Mouse (Mus musculus): ENCODE measurements around the gene Vmn2r73. TPM values are rescaled to one million over a fixed set of nuclear protein-coding genes. Genes with fewer than 3 reads are reported as not detected.
"Not testable (repeated sequence)": the region's sequence is repeated elsewhere in the genome, so short reads cannot be mapped to it uniquely, and the experiment has no call there.

The Vmn2r73 gene
- not detected in 2 replicates for polyA plus RNA-seq (2016; fragmentation: Nextera tagmentation; extraction: Ambion mirVana)

DNA sequence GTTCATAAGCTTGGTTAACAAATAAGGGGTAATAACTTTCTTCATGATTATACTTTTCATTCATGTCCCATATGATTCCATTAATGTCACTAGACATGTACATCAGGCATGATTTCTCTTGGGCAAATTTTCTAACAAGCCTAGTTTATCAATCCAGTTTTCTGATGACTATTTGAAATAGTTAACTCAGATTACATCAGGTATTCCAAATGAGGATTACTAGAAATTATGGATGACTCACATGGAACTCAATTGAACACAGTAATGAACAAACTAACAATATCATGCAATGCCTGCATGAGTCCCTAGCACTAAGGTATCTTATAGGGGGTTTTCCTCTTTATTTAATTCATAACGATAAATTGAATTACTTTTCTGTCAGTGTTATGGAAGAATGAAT, at the start of gene Vmn2r73:
Vmn2r73 (minus strand) TSS at position 101 of the 400 bp plus-strand sequence.
- Histone ChIP-seq H3K4me2 (replicated peaks) (no peak within 1 kb of the TSS), H3K9me3 (no peaks in the 10 kb centered on the region), H3K4me3 (no peak within 1 kb of the TSS), H3K4me1 (no peaks in the 10 kb centered on the region), H3K27ac (no peak within 1 kb of the TSS), H3K9ac (no peak within 1 kb of the TSS), H3K36me3 (no peaks in the 10 kb centered on the region), H3K27me3 (no peaks in the 10 kb centered on the region)
- no peak for ATAC-seq (ENCODE audit: insufficient number of reproducible peaks, insufficient read depth, low FRiP score, low TSS enrichment)
- WGBS = 82% methylated on average over 1 of the region's 1 CpGs

DNA sequence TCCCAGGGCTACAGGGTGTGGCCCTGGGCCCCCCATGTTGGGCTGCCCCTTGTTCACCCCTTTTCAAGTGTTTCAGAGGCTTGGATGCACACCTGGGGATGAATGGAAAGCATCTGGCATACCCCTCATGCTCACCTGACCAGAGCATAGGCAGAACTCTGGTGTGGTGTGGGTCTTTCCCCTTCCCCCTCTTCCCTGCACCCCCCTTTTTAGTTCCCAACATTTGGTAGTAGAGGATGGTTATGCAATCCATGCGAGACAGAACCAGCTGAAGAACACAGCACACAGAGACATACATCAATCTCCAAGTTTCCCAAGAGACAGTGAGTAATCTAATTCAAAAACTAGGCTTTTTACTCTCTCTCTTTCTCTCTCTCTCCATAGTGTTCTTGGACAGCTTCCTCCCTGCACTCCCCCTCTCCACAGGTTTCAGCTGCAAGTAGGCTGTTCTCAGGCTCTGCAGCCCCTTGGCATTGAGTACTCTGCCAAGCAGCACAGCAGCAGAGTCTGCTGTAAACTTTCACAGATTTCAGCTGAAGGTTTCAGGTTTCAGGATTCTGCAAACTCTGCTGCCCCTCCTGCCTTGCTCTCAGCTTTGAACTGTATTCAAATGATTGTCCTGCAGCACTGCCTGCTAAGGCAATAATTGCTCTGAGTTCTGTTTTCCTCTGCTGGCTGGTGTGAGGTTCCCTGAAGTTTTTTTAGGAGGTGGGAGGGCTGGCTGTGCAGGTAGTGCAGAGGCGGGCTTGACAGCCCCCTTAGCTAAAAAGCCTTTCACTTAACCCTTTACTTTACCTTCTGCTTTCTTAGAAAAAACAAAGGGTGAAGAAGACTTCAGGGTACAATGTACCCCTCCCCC, 35.7 kb downstream of the Vmn2r73 start:
- H3K36me3 ChIP-seq = no peaks in the 10 kb centered on the region
- WGBS = 18% methylated on average over 2 of the region's 2 CpGs
- H3K9ac ChIP-seq = no peak overlapping the region
- H3K4me3 ChIP-seq = no peak overlapping the region
- no peak overlapping the region for H3K4me2 ChIP-seq (replicated peaks)
- H3K9me3 ChIP-seq = no peaks in the 10 kb centered on the region
- no peaks in the 10 kb centered on the region for H3K27me3 ChIP-seq
- no peak overlapping the region for H3K27ac ChIP-seq
- peak; percentile 75 for ATAC-seq (ENCODE audit: insufficient number of reproducible peaks, insufficient read depth, low FRiP score, low TSS enrichment)
- 0 out of 2 replicates have a peak, but pooled peaks cover 5% of the 10 kb centered on the region for H3K4me1 ChIP-seq

DNA sequence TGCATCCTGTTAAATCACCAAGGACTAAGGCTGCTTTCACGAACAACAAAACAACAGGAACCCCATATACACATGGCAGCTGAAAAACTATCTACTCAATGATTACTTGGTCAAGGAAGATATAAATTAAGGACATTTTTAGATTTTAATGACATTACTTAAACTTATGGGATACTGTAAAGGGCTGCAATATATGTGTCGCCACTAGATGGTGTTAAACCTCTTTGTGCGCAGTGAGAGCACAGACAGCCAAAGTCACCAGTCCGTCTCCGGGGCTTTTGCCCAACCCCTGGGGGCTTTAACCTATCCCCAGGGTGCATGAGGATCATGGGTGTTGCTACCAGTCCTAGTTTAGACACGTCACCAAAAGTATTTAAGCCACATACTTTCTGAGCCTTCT, 58.0 kb downstream of the Vmn2r73 start:
- not testable (repeated sequence) for ATAC-seq (ENCODE audit: insufficient number of reproducible peaks, insufficient read depth, low FRiP score, low TSS enrichment); H3K4me3 ChIP-seq; H3K27me3 ChIP-seq; H3K9me3 ChIP-seq; H3K4me1 ChIP-seq; H3K27ac ChIP-seq; H3K4me2 ChIP-seq (replicated peaks); H3K9ac ChIP-seq; H3K36me3 ChIP-seq
- 12% methylated on average over 6 of the region's 6 CpGs for WGBS

Other genes with a start within 250 kb of the Vmn2r73 start
- not detected in 2 replicates for gene Vmn2r72, start 121.2 kb downstream of the Vmn2r73 start, polyA plus RNA-seq (2016; fragmentation: Nextera tagmentation; extraction: Ambion mirVana)
- gene Vmn2r74, start 85.4 kb upstream of the Vmn2r73 start, polyA plus RNA-seq (2016; fragmentation: Nextera tagmentation; extraction: Ambion mirVana) = not detected in 2 replicates

Data from embryonic facial prominence, embryonic 12.5 days (tissue).